Mouse (Mus musculus) intestine, embryonic 15.5 days (tissue): ENCODE data around the gene Vac14. TPM values are rescaled to one million over a fixed set of nuclear protein-coding genes. Genes with fewer than 3 reads are reported as not detected.

ENCODE experiments used
- ATAC-seq: fragments of 200-750 bp; cut with Nextera tagmentation; 2 replicates; pipeline ENCODE4 v1.8.0; 2017; ENCODE audit warnings: moderate TSS enrichment, moderate library complexity
- H3K27ac ChIP-seq: fragments of 300-500 bp; sonication (generic); 2 replicates; pipeline ENCODE4 v1.5.1; 2015; ENCODE audit warnings: mild to moderate bottlenecking, inconsistent platforms
- H3K27me3 ChIP-seq: fragments of 300-500 bp; sonication (generic); replicated peaks from 2 replicates; pipeline ENCODE4 v1.6.1; 2015; ENCODE audit warnings: inconsistent platforms
- H3K36me3 ChIP-seq: fragments of 300-500 bp; sonication (generic); 2 replicates; pipeline ENCODE4 v1.6.1; 2015; ENCODE audit warnings: inconsistent platforms
- H3K4me1 ChIP-seq: fragments of 300-500 bp; sonication (generic); replicated peaks from 2 replicates; pipeline ENCODE4 v1.6.1; 2015; ENCODE audit warnings: inconsistent platforms
- H3K4me2 ChIP-seq: fragments of 300-500 bp; sonication (generic); replicated peaks from 2 replicates; pipeline ENCODE4 v1.6.1; 2015; ENCODE audit warnings: mild to moderate bottlenecking, inconsistent platforms
- H3K4me3 ChIP-seq: fragments of 300-500 bp; sonication (generic); replicated peaks from 2 replicates; pipeline ENCODE4 v1.5.1; 2015; ENCODE audit warnings: inconsistent platforms
- H3K9ac ChIP-seq: fragments of 300-500 bp; sonication (generic); 2 replicates; pipeline ENCODE4 v1.6.1; 2015; ENCODE audit warnings: inconsistent platforms
- H3K9me3 ChIP-seq: fragments of 300-500 bp; sonication (generic); 2 replicates; pipeline ENCODE4 v1.6.1; 2016; ENCODE audit warnings: inconsistent platforms
- WGBS: fragments of 180-500 bp; shearing (Covaris S2); methylation state at CpG from one replicate; pipeline ENCODE4 v1.1.7; 2015; 5-methylcytosine and 5-hydroxymethylcytosine counted together
- polyA plus RNA-seq: library from polyadenylated mRNA; unstranded; fragments of >200 nt; fragmentation: Nextera tagmentation; extraction: Ambion mirVana; gene quantifications from 2 replicates; pipeline ENCODE4 v1.2.1, GENCODE M21; 2015

Vac14 gene
- polyA plus RNA-seq, 1 experiment from 2014 or later, result 23.1 TPM

DNA sequence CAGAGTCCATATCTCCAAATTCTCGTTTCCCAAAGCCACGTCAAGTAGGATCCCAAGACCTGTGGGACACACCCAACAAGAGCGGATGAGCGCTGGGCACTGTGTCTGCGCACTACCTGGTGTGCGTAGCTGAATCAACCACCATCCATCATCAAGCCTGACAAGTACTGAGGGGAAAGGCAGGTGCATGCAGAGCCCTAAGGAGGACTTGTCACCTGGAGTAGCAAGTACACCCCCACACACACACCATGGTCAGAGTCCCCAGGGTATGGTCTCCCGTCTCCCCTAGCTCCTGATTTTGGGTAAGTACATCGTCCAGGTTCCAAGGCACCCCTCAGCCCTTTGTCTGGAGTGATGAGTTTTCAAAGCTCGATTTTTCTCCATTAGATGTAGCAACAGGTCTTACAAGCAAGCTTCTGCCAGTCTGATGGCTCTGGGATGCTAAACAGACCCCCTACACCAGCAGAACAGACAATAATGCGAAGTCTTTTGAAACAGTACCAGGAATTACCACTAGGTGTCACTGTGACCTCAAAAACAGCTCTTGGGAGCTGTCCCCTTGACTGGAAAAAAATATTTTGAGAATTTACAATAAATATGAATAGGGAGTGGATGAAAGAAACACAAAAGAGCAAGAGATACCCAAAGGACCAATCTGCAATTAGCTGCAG, 131.2 kb downstream of the Vac14 start:
- Histone ChIP-seq H3K9ac (no peak overlapping the region), H3K9me3 (no peaks in the 10 kb centered on the region), H3K4me1 (no peaks in the 10 kb centered on the region), H3K4me2 (no peak overlapping the region), H3K36me3 (no peaks in the 10 kb centered on the region), H3K4me3 (no peak overlapping the region), H3K27me3 (no peaks in the 10 kb centered on the region), H3K27ac (no peak overlapping the region)
- ATAC-seq, result peak; percentile 24; the same call in 1 of the 2 replicates
- WGBS, result 60% methylated on average over 10 of the region's 10 CpGs

DNA sequence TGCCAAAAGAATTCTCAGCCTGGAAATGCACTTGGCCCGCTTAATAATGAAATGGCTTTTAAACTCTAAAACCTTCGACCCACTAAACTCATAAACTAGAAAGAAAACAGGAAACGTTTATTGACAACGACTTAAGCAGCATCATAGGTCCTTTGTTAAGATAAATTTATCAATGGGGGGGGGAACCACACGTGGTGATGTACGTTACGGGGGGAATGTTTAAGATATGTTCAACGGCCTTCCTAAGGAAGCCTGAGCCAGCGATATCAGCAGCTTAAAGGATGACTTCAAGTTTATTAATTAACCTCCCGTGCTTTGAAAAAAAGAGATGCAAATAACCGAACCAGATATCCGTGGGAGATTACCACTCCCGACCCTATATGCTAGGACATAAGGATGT, 131.9 kb downstream of the Vac14 start:
- Histone ChIP-seq H3K9me3 (no peaks in the 10 kb centered on the region), H3K4me3 (no peak overlapping the region), H3K9ac (no peak overlapping the region), H3K27ac (no peak overlapping the region), H3K27me3 (no peaks in the 10 kb centered on the region), H3K4me1 (peaks cover 5% of the 10 kb centered on the region; the same call in 1 of the 2 replicates), H3K36me3 (no peaks in the 10 kb centered on the region), H3K4me2 (no peak overlapping the region)
- no peak for ATAC-seq
- 36% methylated on average over 13 of the region's 13 CpGs for WGBS

DNA sequence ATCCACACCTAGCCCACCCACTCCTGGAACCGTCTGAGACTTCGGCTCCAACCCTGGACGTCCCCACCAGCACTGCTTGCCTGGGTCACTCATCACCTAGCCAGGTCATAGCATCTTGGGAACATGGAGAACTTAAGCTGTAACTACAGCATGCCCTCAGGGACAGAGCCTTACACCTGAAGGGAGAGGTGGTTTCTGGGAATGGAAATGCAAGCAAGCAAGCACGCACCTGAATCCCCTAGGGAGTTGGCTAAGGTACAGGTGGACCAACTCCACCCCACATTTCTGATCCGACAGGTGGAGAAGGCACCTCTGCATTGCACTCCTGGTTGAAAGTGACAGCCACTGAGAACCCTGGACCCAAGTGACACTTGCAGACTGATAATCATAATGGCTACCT, 133.1 kb downstream of the Vac14 start:
- Histone ChIP-seq H3K4me3 (no peak overlapping the region), H3K27ac (no peak overlapping the region), H3K9me3 (no peaks in the 10 kb centered on the region), H3K4me2 (no peak overlapping the region), H3K36me3 (no peaks in the 10 kb centered on the region), H3K27me3 (no peaks in the 10 kb centered on the region), H3K4me1 (peaks cover 5% of the 10 kb centered on the region; the same call in 1 of the 2 replicates), H3K9ac (no peak overlapping the region)
- 79% methylated on average over 5 of the region's 5 CpGs for WGBS
- no peak for ATAC-seq

- Histone ChIP-seq H3K4me2 (no peak overlapping the region), H3K9ac (0 out of 2 replicates have a peak overlapping the region, but pooled peaks have one; percentile 10), H3K36me3 (no peaks in the 10 kb centered on the region), H3K9me3 (no peaks in the 10 kb centered on the region), H3K4me1 (peaks cover 5% of the 10 kb centered on the region; the same call in 1 of the 2 replicates), H3K27me3 (no peaks in the 10 kb centered on the region), H3K4me3 (no peak overlapping the region), H3K27ac (no peak overlapping the region)
- ATAC-seq, result peak; percentile 56
- WGBS, result 44% methylated on average over 4 of the region's 4 CpGs
These were observed 136.3 kb downstream of the Vac14 start for GRCm38 (mm10) chr8:110754713-110755112.

- no peak for ATAC-seq
These were observed 137.3 kb downstream of the Vac14 start for GRCm38 (mm10) chr8:110755511-110756170.

DNA sequence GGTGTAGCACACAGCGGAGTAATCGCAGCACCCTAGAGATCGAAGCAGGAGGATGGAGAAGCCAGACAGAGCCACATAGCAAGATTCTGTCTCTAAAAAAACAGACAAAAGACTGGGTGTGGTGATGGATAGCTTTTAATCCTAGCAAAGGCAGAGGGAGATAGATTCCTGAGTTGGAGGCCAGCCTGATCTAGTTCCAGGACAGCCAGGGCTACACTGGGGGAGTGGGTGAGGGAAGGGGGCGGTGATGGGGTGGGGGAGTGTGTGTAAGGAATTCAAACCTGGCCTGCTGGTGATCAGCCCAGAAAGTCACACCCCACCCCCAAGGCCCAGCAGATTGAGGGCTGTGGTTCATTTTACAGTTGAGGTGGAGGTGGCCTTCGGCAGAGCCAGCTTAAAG, 137.8 kb downstream of the Vac14 start:
- no peak overlapping the region for H3K27ac ChIP-seq
- no peak overlapping the region for H3K4me3 ChIP-seq
- no peaks in the 10 kb centered on the region for H3K36me3 ChIP-seq
- no peaks in the 10 kb centered on the region for H3K27me3 ChIP-seq
- no peaks in the 10 kb centered on the region for H3K9me3 ChIP-seq
- WGBS, result 81% methylated on average over 5 of the region's 5 CpGs
- ATAC-seq, result no peak
- no peak overlapping the region for H3K9ac ChIP-seq
- H3K4me1 ChIP-seq, result peaks cover 9% of the 10 kb centered on the region; the same call in 1 of the 2 replicates
- H3K4me2 ChIP-seq, result no peak overlapping the region

More at GRCm38 (mm10) chr8:110755511-110756170, 137.3 kb downstream of the Vac14 start:
- Histone ChIP-seq H3K4me1 (peaks cover 5% of the 10 kb centered on the region; the same call in 1 of the 2 replicates), H3K27me3 (no peaks in the 10 kb centered on the region), H3K4me3 (no peak overlapping the region), H3K36me3 (no peaks in the 10 kb centered on the region), H3K9ac (peak overlapping the region; percentile 17; the same call in 1 of the 2 replicates), H3K4me2 (no peak overlapping the region), H3K27ac (no peak overlapping the region), H3K9me3 (no peaks in the 10 kb centered on the region)
- WGBS, result 62% methylated on average over 15 of the region's 15 CpGs

DNA sequence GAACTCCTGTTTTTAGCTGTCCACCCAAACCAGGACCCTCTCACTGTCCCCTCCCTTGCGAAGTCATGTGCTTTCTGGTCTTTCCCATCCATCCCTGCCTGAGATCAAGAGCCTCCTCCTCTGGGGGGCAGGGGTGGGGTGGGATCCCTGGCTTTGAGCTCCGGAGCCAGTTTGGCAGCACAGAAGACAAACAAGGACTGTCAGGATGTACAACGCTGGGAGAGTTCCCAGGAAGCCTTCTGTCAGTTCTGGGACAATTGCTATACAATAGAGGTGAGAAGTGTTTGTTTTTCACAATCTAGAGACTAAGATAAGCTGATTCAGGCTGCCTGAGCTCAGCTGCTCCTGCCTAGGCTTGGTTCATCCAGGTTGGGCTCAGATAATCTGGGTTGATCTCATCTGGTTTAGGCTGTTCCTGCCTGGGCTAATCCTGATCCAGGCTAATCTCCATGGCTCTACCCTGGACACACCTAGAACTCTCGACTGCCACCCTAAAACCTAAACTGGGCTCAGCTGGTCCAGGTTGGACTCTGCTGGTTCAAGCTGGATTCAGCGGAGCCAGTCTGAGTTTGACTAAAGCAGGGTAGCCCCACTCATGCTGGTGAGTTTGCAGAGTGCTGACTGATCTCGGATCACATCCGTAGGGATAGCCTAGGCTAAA, 142.0 kb downstream of the Vac14 start:
- H3K9me3 ChIP-seq, result no peaks in the 10 kb centered on the region
- no peak overlapping the region for H3K4me3 ChIP-seq
- H3K36me3 ChIP-seq, result no peaks in the 10 kb centered on the region
- peak; percentile 23; the same call in 1 of the 2 replicates for ATAC-seq
- H3K27ac ChIP-seq, result no peak overlapping the region
- H3K9ac ChIP-seq, result no peak overlapping the region
- WGBS, result 60% methylated on average over 7 of the region's 7 CpGs
- H3K27me3 ChIP-seq, result no peaks in the 10 kb centered on the region
- H3K4me1 ChIP-seq, result peaks cover 7% of the 10 kb centered on the region; the same call in 1 of the 2 replicates
- no peak overlapping the region for H3K4me2 ChIP-seq

DNA sequence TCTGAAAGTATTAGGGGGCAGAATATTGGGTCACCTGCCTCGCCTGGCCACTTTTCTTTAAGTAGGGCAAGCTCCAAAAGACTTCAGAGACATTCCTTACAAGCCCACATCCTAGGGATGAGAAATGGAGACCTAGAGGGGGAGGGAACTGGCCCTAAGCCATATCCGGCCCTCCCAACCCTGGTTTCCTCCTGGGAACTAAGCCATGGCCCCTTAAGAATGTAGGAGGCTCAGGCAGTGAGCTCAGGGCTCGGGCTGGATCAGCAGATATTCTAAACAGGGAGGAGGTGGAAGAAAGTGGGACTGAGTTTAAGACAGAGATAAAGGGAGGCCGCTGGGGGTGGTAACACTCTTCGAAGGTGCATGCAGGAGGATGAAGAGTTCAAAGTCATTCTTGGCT, 142.8 kb downstream of the Vac14 start:
- H3K4me2 ChIP-seq, result no peak overlapping the region
- 43% methylated on average over 5 of the region's 5 CpGs for WGBS
- H3K9me3 ChIP-seq, result no peaks in the 10 kb centered on the region
- H3K36me3 ChIP-seq, result no peaks in the 10 kb centered on the region
- H3K27me3 ChIP-seq, result no peaks in the 10 kb centered on the region
- peak; percentile 69; the same call in 1 of the 2 replicates for ATAC-seq
- no peak overlapping the region for H3K9ac ChIP-seq
- no peak overlapping the region for H3K27ac ChIP-seq
- no peak overlapping the region for H3K4me3 ChIP-seq
- peaks cover 7% of the 10 kb centered on the region; the same call in 1 of the 2 replicates for H3K4me1 ChIP-seq

GRCm38 (mm10) chr8:110761988-110762387, 143.6 kb downstream of the Vac14 start:
- H3K4me1 ChIP-seq, result peaks cover 7% of the 10 kb centered on the region; the same call in 1 of the 2 replicates
- no peak for ATAC-seq
- no peak overlapping the region for H3K9ac ChIP-seq
- H3K27ac ChIP-seq, result no peak overlapping the region
- H3K4me3 ChIP-seq, result no peak overlapping the region
- H3K4me2 ChIP-seq, result no peak overlapping the region
- H3K27me3 ChIP-seq, result no peaks in the 10 kb centered on the region
- H3K9me3 ChIP-seq, result no peaks in the 10 kb centered on the region
- no peaks in the 10 kb centered on the region for H3K36me3 ChIP-seq
- 46% methylated on average over 6 of the region's 6 CpGs for WGBS

DNA sequence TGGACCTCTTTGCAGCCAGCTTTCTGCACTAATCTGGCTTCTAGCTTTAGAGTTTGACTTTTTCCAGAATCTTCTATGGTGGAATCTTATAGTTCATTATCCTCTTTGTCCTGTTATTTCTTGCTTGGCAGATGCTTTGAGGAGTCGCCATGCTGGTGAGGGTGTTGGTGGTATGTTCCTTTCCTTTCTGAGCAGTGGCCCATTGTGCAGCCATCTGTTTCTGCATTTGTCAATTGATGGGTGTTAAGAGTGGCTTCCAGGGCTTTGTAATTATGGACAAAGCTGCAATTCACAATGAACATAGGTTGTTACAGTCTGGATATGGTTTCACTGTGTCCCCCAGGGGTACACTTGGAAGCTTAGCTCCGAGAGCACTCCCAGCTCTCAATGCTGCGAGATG, 146.3 kb downstream of the Vac14 start:
- H3K4me3 ChIP-seq, result no peak overlapping the region
- WGBS, result 84% methylated on average over 3 of the region's 3 CpGs
- H3K4me1 ChIP-seq, result peaks cover 7% of the 10 kb centered on the region; the same call in 1 of the 2 replicates
- no peaks in the 10 kb centered on the region for H3K9me3 ChIP-seq
- H3K27ac ChIP-seq, result no peak overlapping the region
- no peak overlapping the region for H3K9ac ChIP-seq
- no peaks in the 10 kb centered on the region for H3K27me3 ChIP-seq
- no peak for ATAC-seq
- no peaks in the 10 kb centered on the region for H3K36me3 ChIP-seq
- H3K4me2 ChIP-seq, result no peak overlapping the region

DNA sequence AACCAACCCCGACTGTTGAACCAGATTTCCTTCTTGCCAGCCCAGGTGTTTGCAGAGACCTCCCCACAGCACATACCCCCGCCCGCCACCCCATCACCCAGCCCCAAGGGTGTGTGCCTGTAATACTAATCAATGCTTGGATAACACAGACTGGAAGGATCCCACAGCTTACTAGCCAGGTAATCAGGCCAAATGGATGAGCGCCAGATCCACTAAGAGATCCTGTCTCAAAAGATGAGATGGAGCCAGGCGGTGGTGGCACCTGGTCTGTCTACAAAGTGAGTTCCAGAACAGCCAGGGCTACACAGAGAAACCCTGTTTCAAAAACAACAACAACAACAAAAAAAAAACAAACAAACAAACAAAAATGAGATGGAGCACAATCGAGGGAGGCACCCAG, 148.9 kb downstream of the Vac14 start:
- ATAC-seq, result no peak
- H3K4me3 ChIP-seq, result no peak overlapping the region

More for the DNA sequence above, 148.9 kb downstream of the Vac14 start:
- H3K36me3 ChIP-seq, result no peaks in the 10 kb centered on the region
- H3K9me3 ChIP-seq, result no peaks in the 10 kb centered on the region
- no peak overlapping the region for H3K4me2 ChIP-seq
- no peak overlapping the region for H3K27ac ChIP-seq
- no peaks in the 10 kb centered on the region for H3K4me1 ChIP-seq
- no peak overlapping the region for H3K9ac ChIP-seq
- 71% methylated on average over 6 of the region's 6 CpGs for WGBS
- H3K27me3 ChIP-seq, result no peaks in the 10 kb centered on the region
